Mouse (Mus musculus): ENCODE results near the gene Slc26a11. TPM values are rescaled to one million over a fixed set of nuclear protein-coding genes. Genes with fewer than 3 reads are reported as not detected.
"Not testable (repeated sequence)": the region's sequence is repeated elsewhere in the genome, so short reads cannot be mapped to it uniquely, and the experiment has no call there.

Slc26a11 gene
- polyA plus RNA-seq, 1 experiment from 2014 or later: 5.9 TPM

DNA sequence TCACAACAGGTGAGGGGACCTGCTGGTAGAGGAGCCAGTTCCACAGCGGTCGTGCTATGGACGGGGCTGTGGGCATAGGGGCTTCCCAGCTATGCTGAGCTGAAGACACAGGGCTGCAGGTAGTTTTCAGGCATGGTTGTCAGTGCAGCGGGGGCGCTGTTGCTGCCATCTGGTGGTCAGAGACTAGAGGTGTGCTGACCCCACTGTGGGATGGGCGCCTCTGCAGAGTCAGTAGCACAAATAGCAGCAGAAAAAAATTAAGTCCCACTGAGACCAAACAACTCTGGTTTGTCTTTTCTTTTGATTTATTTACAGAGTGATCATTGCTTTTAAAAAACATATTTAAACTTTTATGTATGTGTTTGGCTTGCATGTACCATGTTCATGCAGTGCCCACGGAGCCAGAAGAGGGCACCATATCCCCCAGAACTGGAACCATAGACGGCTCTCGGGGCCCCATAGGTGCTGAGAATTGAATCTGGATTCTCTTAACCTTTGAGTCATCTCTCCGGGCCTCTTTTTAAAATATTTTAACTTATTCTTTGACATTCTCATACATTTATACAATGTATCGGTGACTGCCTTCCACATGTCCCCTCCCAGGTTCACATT, 8.3 kb downstream of the Slc26a11 start:
- peaks cover 10% of the 10 kb centered on the region; the same call in 1 of the 2 replicates for H3K4me1 ChIP-seq (replicated peaks)
- WGBS: 32% methylated on average over 11 of the region's 11 CpGs
- ATAC-seq (ENCODE audit: low FRiP score, low read depth): peak; percentile 93
- H3K27ac ChIP-seq (replicated peaks): no peak overlapping the region; the same call in 1 of the 2 replicates
- H3K4me2 ChIP-seq: peak overlapping the region; percentile 50
- H3K9ac ChIP-seq: peak overlapping the region; percentile 39
- H3K27me3 ChIP-seq: no peaks in the 10 kb centered on the region
- H3K36me3 ChIP-seq: no peaks in the 10 kb centered on the region
- peak overlapping the region; percentile 26 for H3K4me3 ChIP-seq
- no peaks in the 10 kb centered on the region for H3K9me3 ChIP-seq

DNA sequence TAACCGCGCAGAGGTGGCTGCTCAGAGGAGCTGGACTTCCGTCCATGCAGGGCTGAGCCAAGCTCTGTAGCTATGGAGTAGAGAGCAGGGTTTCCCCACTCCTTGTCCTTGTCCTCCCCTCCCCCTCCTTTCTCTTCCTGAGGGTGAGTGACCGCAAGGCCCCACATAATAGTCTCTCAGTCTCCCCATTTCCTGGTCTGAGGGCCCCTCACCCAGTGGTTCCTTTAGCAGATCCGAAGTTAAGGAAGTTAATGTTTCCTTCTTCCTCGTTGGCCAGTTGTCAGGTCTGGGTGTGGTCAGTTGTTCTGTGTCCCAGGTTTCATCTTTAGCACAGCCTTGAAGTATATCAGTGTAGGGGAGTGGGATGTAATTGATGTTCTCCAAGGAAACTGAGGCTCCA, 20.1 kb downstream of the Slc26a11 start:
- Histone ChIP-seq H3K4me3 (no peak overlapping the region), H3K27me3 (no peaks in the 10 kb centered on the region), H3K9ac (no peak overlapping the region), H3K36me3 (no peaks in the 10 kb centered on the region), H3K4me2 (no peak overlapping the region), H3K9me3 (no peaks in the 10 kb centered on the region), H3K4me1 (replicated peaks) (no peaks in the 10 kb centered on the region), H3K27ac (replicated peaks) (no peak overlapping the region)
- WGBS: 81% methylated on average over 6 of the region's 6 CpGs
- ATAC-seq (ENCODE audit: low FRiP score, low read depth): no peak

DNA sequence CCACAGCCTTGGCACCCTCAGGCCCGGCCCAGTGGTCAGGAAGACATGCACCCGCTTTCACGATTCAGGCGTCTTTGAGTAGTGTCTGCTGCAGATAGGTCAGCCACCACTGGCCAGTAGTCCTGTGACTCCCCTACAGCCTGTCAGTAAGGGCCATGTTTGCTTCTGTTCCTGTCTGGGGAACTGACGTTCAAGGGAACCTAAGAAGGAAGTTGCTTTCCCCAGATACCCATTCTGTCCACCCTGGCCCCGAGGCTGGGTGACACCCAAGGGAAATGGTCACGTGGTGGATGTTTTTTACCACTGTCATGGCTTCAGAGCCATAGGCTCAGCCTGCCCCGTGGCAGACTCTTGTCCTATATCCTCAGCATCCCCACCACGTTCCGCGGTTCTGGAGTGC, 22.0 kb downstream of the Slc26a11 start:
- Histone ChIP-seq H3K27ac (replicated peaks) (no peak overlapping the region), H3K36me3 (no peaks in the 10 kb centered on the region), H3K4me3 (no peak overlapping the region), H3K4me2 (no peak overlapping the region), H3K9me3 (no peaks in the 10 kb centered on the region), H3K4me1 (replicated peaks) (no peaks in the 10 kb centered on the region), H3K27me3 (no peaks in the 10 kb centered on the region), H3K9ac (no peak overlapping the region)
- ATAC-seq (ENCODE audit: low FRiP score, low read depth): no peak
- 93% methylated on average over 11 of the region's 11 CpGs for WGBS

DNA sequence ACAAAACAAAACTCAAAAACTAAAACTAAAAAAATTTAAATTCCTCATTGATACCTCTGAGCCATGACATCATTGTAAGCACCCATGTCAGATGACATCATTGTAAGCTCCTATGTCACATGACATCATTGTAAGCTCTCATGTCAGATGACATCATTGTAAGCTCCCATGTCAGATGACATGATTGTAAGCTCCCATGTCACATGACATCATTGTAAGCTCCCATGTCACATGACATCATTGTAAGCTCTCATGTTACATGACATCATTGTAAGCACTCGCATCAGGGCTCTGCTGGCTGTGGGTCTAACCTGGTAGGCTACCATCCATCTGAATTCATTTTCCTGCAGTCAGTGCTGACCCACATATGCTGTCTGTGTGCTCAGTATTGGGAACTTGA, 23.2 kb downstream of the Slc26a11 start:
- H3K4me1 ChIP-seq (replicated peaks): no peaks in the 10 kb centered on the region
- H3K36me3 ChIP-seq: no peaks in the 10 kb centered on the region
- no peak overlapping the region for H3K4me2 ChIP-seq
- H3K27me3 ChIP-seq: no peaks in the 10 kb centered on the region
- ATAC-seq (ENCODE audit: low FRiP score, low read depth): no peak
- H3K27ac ChIP-seq (replicated peaks): no peak overlapping the region
- H3K4me3 ChIP-seq: no peak overlapping the region
- H3K9ac ChIP-seq: no peak overlapping the region
- H3K9me3 ChIP-seq: no peaks in the 10 kb centered on the region
- WGBS: 95% methylated on average over 1 of the region's 1 CpGs

DNA sequence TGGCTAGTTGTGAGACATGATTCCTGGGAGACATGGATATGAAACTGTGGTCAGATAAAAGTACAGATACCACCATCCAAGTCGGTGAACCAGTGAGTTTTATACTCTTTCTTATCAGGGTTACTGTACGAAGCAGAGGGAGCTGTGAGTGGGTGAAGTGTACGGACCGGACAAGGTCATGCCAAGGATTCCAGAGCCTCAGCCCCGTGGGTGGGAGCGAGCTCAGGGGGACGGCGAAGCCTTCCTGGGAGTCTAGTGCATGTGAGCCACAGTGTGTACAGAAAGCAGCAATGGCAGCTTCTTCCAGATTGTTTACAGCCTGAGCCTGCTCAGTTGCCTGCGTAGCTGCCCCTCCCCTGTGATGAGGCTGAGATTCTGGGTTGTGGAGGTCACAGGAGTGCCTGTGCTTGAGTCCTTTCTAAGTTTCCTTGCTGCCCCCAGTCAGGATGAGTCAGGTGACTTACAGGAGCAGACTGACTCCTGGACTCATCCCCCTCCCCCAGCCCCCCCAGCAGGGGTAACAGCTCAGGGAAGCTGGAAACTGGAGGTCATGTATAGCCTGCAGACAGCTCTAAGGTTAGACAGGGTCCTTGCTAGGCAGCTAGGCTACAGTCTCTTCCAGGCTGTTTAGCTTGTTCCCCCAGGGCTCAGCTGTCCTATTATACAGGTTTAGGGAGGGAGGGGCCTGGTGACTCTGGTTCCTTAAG, 26.4 kb downstream of the Slc26a11 start:
- H3K9me3 ChIP-seq: no peaks in the 10 kb centered on the region
- H3K4me2 ChIP-seq: no peak overlapping the region
- no peaks in the 10 kb centered on the region for H3K36me3 ChIP-seq
- no peak overlapping the region for H3K4me3 ChIP-seq
- no peak overlapping the region for H3K27ac ChIP-seq (replicated peaks)
- no peak for ATAC-seq (ENCODE audit: low FRiP score, low read depth)
- no peaks in the 10 kb centered on the region for H3K4me1 ChIP-seq (replicated peaks)
- no peaks in the 10 kb centered on the region for H3K27me3 ChIP-seq
- no peak overlapping the region for H3K9ac ChIP-seq
- 89% methylated on average over 9 of the region's 9 CpGs for WGBS

DNA sequence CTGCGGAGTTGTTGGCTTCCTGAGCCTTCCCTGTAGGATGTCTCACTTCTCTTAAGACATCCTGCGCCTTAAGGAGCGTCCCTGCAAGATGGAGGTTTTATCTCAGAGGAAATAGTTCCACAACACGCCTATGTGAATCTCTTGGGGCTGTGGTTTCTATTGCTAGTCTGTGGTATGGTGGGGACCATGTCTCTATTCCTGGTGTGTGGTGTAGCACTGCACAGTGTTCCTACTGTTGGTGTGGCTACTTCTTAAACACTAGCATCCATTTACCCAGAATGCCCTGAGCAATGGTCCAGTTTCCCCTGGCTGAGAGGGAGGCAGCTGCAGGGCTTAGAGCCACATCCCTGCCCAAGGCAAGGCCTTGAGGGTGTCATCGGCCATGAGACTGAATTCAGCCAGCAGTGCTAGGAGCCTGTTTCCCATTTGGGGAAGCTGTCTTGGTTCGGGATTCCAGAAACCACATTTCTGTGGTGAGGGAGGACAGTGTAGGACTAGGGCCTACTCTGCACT, 27.0 kb downstream of the Slc26a11 start:
- Histone ChIP-seq H3K27ac (replicated peaks) (no peak overlapping the region), H3K36me3 (no peaks in the 10 kb centered on the region), H3K4me1 (replicated peaks) (no peaks in the 10 kb centered on the region), H3K9ac (no peak overlapping the region), H3K4me2 (no peak overlapping the region), H3K9me3 (no peaks in the 10 kb centered on the region), H3K4me3 (no peak overlapping the region), H3K27me3 (no peaks in the 10 kb centered on the region)
- WGBS: 78% methylated on average over 6 of the region's 6 CpGs
- no peak for ATAC-seq (ENCODE audit: low FRiP score, low read depth)

DNA sequence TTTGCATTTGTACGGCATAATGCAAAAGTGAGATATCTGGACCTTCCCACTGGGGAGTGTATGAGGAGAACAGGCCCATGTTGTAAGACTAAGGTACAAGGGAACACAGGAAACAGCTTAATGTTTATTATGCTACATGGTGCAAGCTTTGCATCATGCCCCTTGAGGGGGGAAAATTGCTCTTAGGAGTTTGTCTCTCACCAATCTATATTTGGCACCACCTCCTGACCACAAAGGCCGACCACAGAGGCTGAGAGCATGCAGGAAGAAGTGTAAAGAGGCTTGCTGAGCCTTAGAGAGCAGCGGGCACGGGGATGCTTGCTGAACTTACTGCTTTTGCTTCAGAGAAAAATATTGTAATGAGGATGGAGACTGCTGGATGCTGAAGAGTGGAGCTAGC, 29.5 kb downstream of the Slc26a11 start:
- WGBS: 88% methylated on average over 4 of the region's 4 CpGs

DNA sequence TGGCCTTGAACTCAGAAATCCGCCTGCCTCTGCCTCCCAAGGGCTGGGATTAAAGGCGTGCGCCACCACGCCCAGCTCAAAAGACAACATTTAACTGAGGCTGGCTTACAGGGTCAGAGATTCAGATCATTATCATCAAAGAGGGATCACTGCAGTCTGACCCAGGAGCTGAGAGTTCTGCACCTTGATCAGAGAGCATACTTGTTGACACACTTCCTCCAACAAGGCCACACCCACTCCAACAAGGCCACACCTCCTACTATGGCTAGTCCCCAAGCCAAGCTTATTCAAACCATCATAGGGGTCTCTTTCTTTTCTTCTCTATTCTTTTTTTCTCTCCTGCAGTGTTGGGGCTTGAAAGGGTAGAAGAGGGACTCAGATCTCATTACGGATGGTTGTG, 30.9 kb downstream of the Slc26a11 start:
- H3K4me3 ChIP-seq: no peak overlapping the region
- no peak overlapping the region for H3K4me2 ChIP-seq
- no peak for ATAC-seq (ENCODE audit: low FRiP score, low read depth)
- WGBS: 95% methylated on average over 5 of the region's 5 CpGs
- no peak overlapping the region for H3K9ac ChIP-seq
- H3K27ac ChIP-seq (replicated peaks): no peak overlapping the region
- no peaks in the 10 kb centered on the region for H3K9me3 ChIP-seq
- H3K36me3 ChIP-seq: no peaks in the 10 kb centered on the region
- H3K4me1 ChIP-seq (replicated peaks): peaks cover 16% of the 10 kb centered on the region
- H3K27me3 ChIP-seq: peaks cover 34% of the 10 kb centered on the region

More for the DNA sequence above, 29.5 kb downstream of the Slc26a11 start:
- peaks cover 5% of the 10 kb centered on the region for H3K4me1 ChIP-seq (replicated peaks)
- no peak overlapping the region for H3K27ac ChIP-seq (replicated peaks)
- no peaks in the 10 kb centered on the region for H3K36me3 ChIP-seq
- H3K9me3 ChIP-seq: no peaks in the 10 kb centered on the region
- H3K9ac ChIP-seq: no peak overlapping the region
- no peak overlapping the region for H3K4me3 ChIP-seq
- peaks cover 20% of the 10 kb centered on the region for H3K27me3 ChIP-seq
- no peak for ATAC-seq (ENCODE audit: low FRiP score, low read depth)
- no peak overlapping the region for H3K4me2 ChIP-seq

DNA sequence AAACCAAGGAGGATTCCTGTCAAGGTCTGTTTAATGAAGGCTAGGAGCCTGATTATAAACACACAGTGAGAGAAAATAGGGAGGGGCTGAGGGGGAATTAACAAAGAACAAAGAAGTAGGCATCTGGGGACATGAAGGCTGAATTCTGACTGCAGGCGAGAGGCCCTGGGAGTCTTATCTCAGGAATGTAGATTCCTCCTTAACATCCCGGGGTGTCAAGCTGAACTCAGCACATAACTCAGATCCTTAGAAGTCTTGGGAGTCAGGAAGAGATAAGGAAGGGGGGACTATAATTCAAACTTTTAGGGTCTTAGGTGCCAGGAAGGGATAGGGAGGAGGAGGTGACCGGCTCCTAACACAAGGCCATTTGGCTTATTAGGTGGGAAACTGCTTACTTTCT, 31.9 kb downstream of the Slc26a11 start:
- H3K4me2 ChIP-seq; H3K36me3 ChIP-seq; ATAC-seq (ENCODE audit: low FRiP score, low read depth); H3K27ac ChIP-seq (replicated peaks); H3K4me3 ChIP-seq; H3K9ac ChIP-seq; H3K9me3 ChIP-seq: not testable (repeated sequence)
- 41% methylated on average over 3 of the region's 3 CpGs for WGBS
- peaks cover 16% of the 10 kb centered on the region for H3K4me1 ChIP-seq (replicated peaks)
- H3K27me3 ChIP-seq: peaks cover 44% of the 10 kb centered on the region

DNA sequence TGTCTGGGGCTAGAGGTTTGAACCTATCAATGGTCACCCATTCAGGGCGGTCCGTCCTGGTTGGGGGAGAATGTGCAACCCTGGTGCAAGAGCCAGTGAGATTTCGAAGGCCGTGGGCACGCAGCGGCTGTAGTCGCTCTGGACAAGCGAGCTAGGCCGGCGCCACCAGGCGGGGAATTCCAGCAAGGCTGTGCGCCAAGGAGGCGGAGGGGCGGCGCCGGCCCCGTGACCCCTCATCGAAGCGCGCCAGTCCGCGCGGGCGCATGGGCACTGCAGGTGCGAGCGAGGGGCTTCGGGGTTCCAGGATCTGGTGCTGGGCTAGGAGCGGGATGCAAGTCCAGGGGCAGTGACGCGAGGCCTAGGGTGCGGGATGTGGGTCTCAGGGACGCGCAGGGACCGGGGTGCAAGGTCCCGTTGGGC, 34.5 kb downstream of the Slc26a11 start:
- H3K4me2 ChIP-seq: peak overlapping the region; percentile 99
- no peaks in the 10 kb centered on the region for H3K36me3 ChIP-seq
- H3K27me3 ChIP-seq: peaks cover 65% of the 10 kb centered on the region
- H3K4me1 ChIP-seq (replicated peaks): peaks cover 24% of the 10 kb centered on the region
- no peaks in the 10 kb centered on the region for H3K9me3 ChIP-seq
- peak; percentile 54; the same call in 1 of the 2 replicates for ATAC-seq (ENCODE audit: low FRiP score, low read depth)
- H3K9ac ChIP-seq: peak overlapping the region; percentile 57
- H3K27ac ChIP-seq (replicated peaks): peak overlapping the region; percentile 53
- WGBS: 1% methylated on average over 34 of the region's 35 CpGs
- H3K4me3 ChIP-seq: peak overlapping the region; percentile 59

DNA sequence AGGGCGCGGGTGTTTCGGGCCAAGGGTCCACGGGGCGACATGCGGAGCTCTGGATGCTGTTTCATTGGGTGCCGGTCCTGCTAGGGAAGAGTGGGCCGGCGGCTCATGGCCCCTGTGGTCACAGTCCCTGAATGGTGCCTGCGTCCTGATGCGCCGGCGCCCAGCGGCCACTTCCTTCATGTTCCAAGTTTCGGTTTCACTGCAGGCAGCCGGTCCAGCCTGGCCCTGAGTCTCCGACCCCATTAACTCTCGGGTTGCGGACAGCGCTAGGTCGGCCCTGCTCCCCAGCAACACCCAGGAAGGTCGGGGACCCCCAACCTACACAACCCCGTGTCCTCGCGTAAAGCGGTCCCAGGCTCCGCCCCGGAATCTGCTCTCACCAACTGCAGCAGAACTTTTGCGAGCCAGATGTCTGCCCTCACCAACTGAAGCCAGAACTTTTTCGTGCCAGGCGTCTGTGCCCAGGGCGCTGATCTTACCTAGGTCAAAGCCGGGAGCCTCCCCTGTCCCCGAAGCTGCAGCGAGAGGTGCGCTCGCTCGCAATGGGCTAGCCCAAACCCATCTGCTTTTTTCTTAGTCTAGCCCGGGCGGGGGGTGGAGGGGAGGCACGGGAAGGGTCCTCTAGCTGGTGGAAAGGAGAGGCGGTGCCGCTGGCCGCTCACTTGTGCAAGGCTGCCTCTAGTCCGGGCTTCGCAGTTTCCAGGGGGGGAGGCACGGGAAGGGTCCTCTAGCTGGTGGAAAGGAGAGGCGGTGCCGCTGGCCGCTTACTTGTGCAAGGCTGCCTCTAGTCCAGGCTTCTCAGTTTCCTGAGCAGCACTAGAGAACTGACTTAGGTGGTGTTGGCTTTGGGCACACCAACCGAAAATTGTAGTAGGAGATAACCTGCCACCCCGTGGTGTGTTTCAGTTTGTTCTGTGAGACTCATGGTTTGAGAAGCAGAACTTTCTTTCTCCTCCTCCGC, 35.2 kb downstream of the Slc26a11 start:
- H3K9ac ChIP-seq: peak overlapping the region; percentile 57
- peak overlapping the region; percentile 59 for H3K4me3 ChIP-seq
- H3K36me3 ChIP-seq: no peaks in the 10 kb centered on the region
- H3K4me1 ChIP-seq (replicated peaks): peaks cover 24% of the 10 kb centered on the region
- peak overlapping the region; percentile 53 for H3K27ac ChIP-seq (replicated peaks)
- H3K27me3 ChIP-seq: peaks cover 72% of the 10 kb centered on the region
- peak; percentile 40; the same call in 1 of the 2 replicates for ATAC-seq (ENCODE audit: low FRiP score, low read depth)
- 2% methylated on average over 53 of the region's 53 CpGs for WGBS
- peak overlapping the region; percentile 99 for H3K4me2 ChIP-seq
- H3K9me3 ChIP-seq: no peaks in the 10 kb centered on the region

Data from hindbrain, embryonic 15.5 days (tissue).